Mouse (Mus musculus): Measurements from ENCODE around the gene Cpeb1. TPM values are rescaled to one million over a fixed set of nuclear protein-coding genes. Genes with fewer than 3 reads are reported as not detected.

Cpeb1 gene
- total and polyA plus RNA-seq, 3 experiments, result 13.0 to 26.1 (median 13.6) TPM

- Histone ChIP-seq H3K4me3 (no peak overlapping the region), H3K27ac (no peak overlapping the region), H3K27me3 (ENCODE audit: control insufficient read depth, insufficient read depth, low read length) (no peaks in the 10 kb centered on the region), H3K4me1 (ENCODE audit: control insufficient read depth, insufficient read depth, low read length) (peaks cover 3% of the 10 kb centered on the region), H3K36me3 (ENCODE audit: control insufficient read depth, insufficient read depth, low read length) (no peaks in the 10 kb centered on the region), H3K79me2 (replicated peaks; ENCODE audit: control insufficient read depth, insufficient read depth, low read length) (no peaks in the 10 kb centered on the region), H3K9ac (ENCODE audit: low read depth, low read length) (no peak overlapping the region)
- intact Hi-C loops (cut with DNase I), result no loop called here
- no peak for DNase-seq
- whole genome bisulfite sequencing, result 74% methylated on average over 3 of the region's 3 CpGs
- TF ChIP-seq EP300 (IDR thresholded peaks at IDR 0.05; ENCODE audit: insufficient read depth, low read depth, low read length), result no peak
- TF ChIP-seq CTCF (IDR thresholded peaks at IDR 0.05), result no peak
- TF ChIP-seq POLR2A (IDR thresholded peaks at IDR 0.05; ENCODE audit: insufficient read depth, low read depth, low read length), result no peak
Observed at GRCm38 (mm10) chr7:81369724-81370123, 85.5 kb downstream of the Cpeb1 start.

- H3K27ac ChIP-seq, result no peak overlapping the region
- DNase-seq, result no peak
- H3K36me3 ChIP-seq (ENCODE audit: control insufficient read depth, insufficient read depth, low read length), result no peaks in the 10 kb centered on the region
- H3K4me3 ChIP-seq, result no peak overlapping the region
- intact Hi-C loops (cut with DNase I), result no loop called here
- no peak overlapping the region for H3K9ac ChIP-seq (ENCODE audit: low read depth, low read length)
- no peaks in the 10 kb centered on the region for H3K79me2 ChIP-seq (replicated peaks; ENCODE audit: control insufficient read depth, insufficient read depth, low read length)
- H3K4me1 ChIP-seq (ENCODE audit: control insufficient read depth, insufficient read depth, low read length), result peaks cover 3% of the 10 kb centered on the region
- TF ChIP-seq EP300 (IDR thresholded peaks at IDR 0.05; ENCODE audit: insufficient read depth, low read depth, low read length) (no peak), POLR2A (IDR thresholded peaks at IDR 0.05; ENCODE audit: insufficient read depth, low read depth, low read length) (no peak), CTCF (IDR thresholded peaks at IDR 0.05) (no peak)
- WGBS, result 36% methylated on average over 3 of the region's 3 CpGs
- no peaks in the 10 kb centered on the region for H3K27me3 ChIP-seq (ENCODE audit: control insufficient read depth, insufficient read depth, low read length)
Observed at GRCm38 (mm10) chr7:81367946-81368345, 87.3 kb downstream of the Cpeb1 start.

- intact Hi-C loops (cut with DNase I), result no loop called here
- no peak for DNase-seq
- Histone ChIP-seq H3K36me3 (ENCODE audit: control insufficient read depth, insufficient read depth, low read length) (no peaks in the 10 kb centered on the region), H3K27me3 (ENCODE audit: control insufficient read depth, insufficient read depth, low read length) (no peaks in the 10 kb centered on the region), H3K79me2 (replicated peaks; ENCODE audit: control insufficient read depth, insufficient read depth, low read length) (no peaks in the 10 kb centered on the region), H3K27ac (no peak overlapping the region), H3K4me1 (ENCODE audit: control insufficient read depth, insufficient read depth, low read length) (no peaks in the 10 kb centered on the region), H3K9ac (ENCODE audit: low read depth, low read length) (no peak overlapping the region), H3K4me3 (no peak overlapping the region)
- no peak for TF ChIP-seq CTCF (IDR thresholded peaks at IDR 0.05)
- TF ChIP-seq POLR2A (IDR thresholded peaks at IDR 0.05; ENCODE audit: insufficient read depth, low read depth, low read length), result no peak
- no peak for TF ChIP-seq EP300 (IDR thresholded peaks at IDR 0.05; ENCODE audit: insufficient read depth, low read depth, low read length)
- 82% methylated on average over 7 of the region's 7 CpGs for WGBS
Observed at GRCm38 (mm10) chr7:81356975-81357374, 98.3 kb downstream of the Cpeb1 start.

- Histone ChIP-seq H3K27ac (no peak overlapping the region), H3K79me2 (replicated peaks; ENCODE audit: control insufficient read depth, insufficient read depth, low read length) (no peaks in the 10 kb centered on the region), H3K9ac (ENCODE audit: low read depth, low read length) (no peak overlapping the region), H3K4me1 (ENCODE audit: control insufficient read depth, insufficient read depth, low read length) (no peaks in the 10 kb centered on the region), H3K36me3 (ENCODE audit: control insufficient read depth, insufficient read depth, low read length) (no peaks in the 10 kb centered on the region), H3K27me3 (ENCODE audit: control insufficient read depth, insufficient read depth, low read length) (no peaks in the 10 kb centered on the region), H3K4me3 (no peak overlapping the region)
- intact Hi-C loops (cut with DNase I), result no loop called here
- no peak for DNase-seq
- WGBS, result 87% methylated on average over 1 of the region's 1 CpGs
- no peak for TF ChIP-seq POLR2A (IDR thresholded peaks at IDR 0.05; ENCODE audit: insufficient read depth, low read depth, low read length)
- TF ChIP-seq EP300 (IDR thresholded peaks at IDR 0.05; ENCODE audit: insufficient read depth, low read depth, low read length), result no peak
- TF ChIP-seq CTCF (IDR thresholded peaks at IDR 0.05), result no peak
Observed at GRCm38 (mm10) chr7:81356360-81356759, 98.9 kb downstream of the Cpeb1 start.

GRCm38 (mm10) chr7:81355746-81356145 lies 99.5 kb downstream of the Cpeb1 start:
- H3K79me2 ChIP-seq (replicated peaks; ENCODE audit: control insufficient read depth, insufficient read depth, low read length), result no peaks in the 10 kb centered on the region
- no peak overlapping the region for H3K27ac ChIP-seq
- no peak for DNase-seq
- intact Hi-C loops (cut with DNase I), result no loop called here
- H3K4me3 ChIP-seq, result no peak overlapping the region
- H3K4me1 ChIP-seq (ENCODE audit: control insufficient read depth, insufficient read depth, low read length), result no peaks in the 10 kb centered on the region
- 87% methylated on average over 7 of the region's 7 CpGs for WGBS
- H3K9ac ChIP-seq (ENCODE audit: low read depth, low read length), result no peak overlapping the region
- no peaks in the 10 kb centered on the region for H3K36me3 ChIP-seq (ENCODE audit: control insufficient read depth, insufficient read depth, low read length)
- TF ChIP-seq CTCF (IDR thresholded peaks at IDR 0.05) (no peak), EP300 (IDR thresholded peaks at IDR 0.05; ENCODE audit: insufficient read depth, low read depth, low read length) (no peak)
- H3K27me3 ChIP-seq (ENCODE audit: control insufficient read depth, insufficient read depth, low read length), result no peaks in the 10 kb centered on the region

GRCm38 (mm10) chr7:81351826-81352225 lies 103.4 kb downstream of the Cpeb1 start:
- Histone ChIP-seq H3K36me3 (ENCODE audit: control insufficient read depth, insufficient read depth, low read length) (no peaks in the 10 kb centered on the region), H3K27ac (no peak overlapping the region), H3K4me1 (ENCODE audit: control insufficient read depth, insufficient read depth, low read length) (no peaks in the 10 kb centered on the region), H3K9ac (ENCODE audit: low read depth, low read length) (no peak overlapping the region), H3K4me3 (no peak overlapping the region), H3K79me2 (replicated peaks; ENCODE audit: control insufficient read depth, insufficient read depth, low read length) (no peaks in the 10 kb centered on the region), H3K27me3 (ENCODE audit: control insufficient read depth, insufficient read depth, low read length) (no peaks in the 10 kb centered on the region)
- intact Hi-C loops (cut with DNase I), result no loop called here
- TF ChIP-seq EP300 (IDR thresholded peaks at IDR 0.05; ENCODE audit: insufficient read depth, low read depth, low read length), result no peak
- TF ChIP-seq CTCF (IDR thresholded peaks at IDR 0.05), result no peak
- TF ChIP-seq POLR2A (IDR thresholded peaks at IDR 0.05; ENCODE audit: insufficient read depth, low read depth, low read length), result no peak
- DNase-seq, result no peak
- WGBS, result 87% methylated on average over 4 of the region's 4 CpGs

Data from heart, adult 2 months (tissue).